Mouse (Mus musculus): ENCODE data around the gene Gm6812.
"Not testable (repeated sequence)": the region's sequence is repeated elsewhere in the genome, so short reads cannot be mapped to it uniquely, and the experiment has no call there.

Gm6812 gene

DNA sequence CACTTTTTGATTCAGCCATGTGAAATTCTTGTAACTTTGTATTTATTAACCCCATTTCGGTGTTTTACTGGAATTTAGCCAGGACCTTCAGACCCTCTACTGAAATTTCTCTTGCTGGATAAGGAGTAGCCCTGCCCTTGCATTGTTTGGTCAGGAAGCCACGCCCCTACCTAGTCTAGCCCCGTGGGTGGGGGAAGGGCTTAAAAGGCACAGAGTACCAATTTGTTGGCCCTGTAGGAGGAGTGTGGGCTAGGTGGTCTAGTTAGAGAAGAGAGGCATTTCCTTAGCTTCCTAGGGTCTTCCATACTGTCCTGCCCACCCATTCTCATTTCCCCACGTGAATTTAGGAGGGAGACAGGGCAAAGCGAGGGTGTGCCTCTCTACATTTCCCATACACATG, at the start of gene Gm6812:
Gene Gm6812, minus strand, starts transcription at position 101 of the 400 bp plus-strand sequence.
- DNase-seq (ENCODE audit: low read depth), result not testable (repeated sequence)

DNA sequence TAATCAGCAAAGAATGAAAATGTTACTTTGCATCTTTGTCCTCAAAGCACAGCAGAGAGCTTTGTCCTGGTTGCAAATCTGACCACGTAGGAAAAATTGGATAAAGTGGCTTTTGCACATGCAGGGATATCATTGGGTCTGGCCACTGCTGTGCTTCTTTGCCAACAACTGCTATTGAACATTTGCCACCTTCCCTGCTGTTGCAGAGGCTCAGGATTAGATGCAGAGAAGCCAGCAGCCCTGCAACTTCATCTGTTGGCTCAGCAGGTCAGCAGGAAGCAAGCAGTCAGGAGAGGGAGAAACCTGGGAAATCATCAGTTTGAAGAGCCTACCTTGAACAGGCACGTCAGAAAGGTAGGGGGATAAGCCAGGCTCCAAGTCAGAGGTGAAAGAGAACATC, 27.7 kb downstream of the Gm6812 start:
- DNase-seq (ENCODE audit: low read depth), result no peak

All from fibroblast of lung, adult 2 months (primary cell).